ENCODE assay signal across 23 mouse cellular contexts in the genomic region with DNA sequence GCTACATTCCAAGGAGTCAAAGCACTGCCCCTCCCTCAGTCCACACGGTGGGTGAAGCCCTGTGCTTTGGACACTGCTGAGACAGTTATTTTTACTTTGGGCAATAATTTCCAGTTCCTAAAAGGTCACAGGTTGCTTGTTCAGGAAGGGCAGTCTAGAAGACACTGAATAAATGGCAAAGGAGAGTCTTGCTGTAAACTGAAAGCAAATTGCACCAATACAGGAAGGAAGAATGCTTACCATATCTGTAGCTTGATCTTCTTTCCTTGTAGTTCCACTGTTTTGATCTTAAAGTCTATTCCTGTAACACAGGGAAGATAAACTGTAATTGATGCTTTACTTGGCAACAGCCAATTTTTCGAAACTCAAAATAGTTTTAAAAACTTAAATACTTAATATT. TPM values are rescaled to one million over a fixed set of nuclear protein-coding genes. Genes with fewer than 3 reads are reported as not detected.
DNase-seq lines count a peak whose midpoint lies in the region; ATAC-seq and TF ChIP-seq lines count a peak whose summit lies in the region.
"Had no signal": no experiment of that assay in that cellular context is flagged by ENCODE, and none has a peak within 500 bp of the region (broad histone marks: within the 10 kb centered on the region; RNA-seq: fewer than 3 reads in every experiment).

No protein-coding gene starts in this region.

- no peaks in the 10 kb centered on the region for H3K36me3 ChIP-seq in kidney, adult 2 months (ENCODE audit: control insufficient read depth, insufficient read depth, low read length)

- TF ChIP-seq CTCF in kidney, adult 2 months (conservative IDR thresholded peaks at IDR 0.05; ENCODE audit: insufficient read depth, insufficient read length, low read depth, low read length), result no peak
- no peak for TF ChIP-seq CTCF in bone marrow macrophage, adult 2 months (IDR thresholded peaks at IDR 0.05; ENCODE audit: low read depth, low read length)

- TF ChIP-seq POLR2A in kidney, adult 2 months (IDR thresholded peaks at IDR 0.05; ENCODE audit: low read depth, low read length), result no peak
- TF ChIP-seq POLR2A in bone marrow macrophage, adult 2 months (IDR thresholded peaks at IDR 0.05; ENCODE audit: borderline replicate concordance, low read depth, low read length), result no peak

- ATAC-seq in megakaryocyte, adult 5-6 weeks (ENCODE audit: poor library complexity, severe bottlenecking), result peak; percentile 76
- ATAC-seq: forebrain, embryonic 15.5 days had no signal

- peaks cover 3% of the 10 kb centered on the region; the same call in 1 of the 2 replicates for H3K4me1 ChIP-seq in kidney, adult 2 months (ENCODE audit: control insufficient read depth, insufficient read depth, low read length)
- H3K4me1 ChIP-seq in bone marrow macrophage, adult 2 months (ENCODE audit: control insufficient read depth, insufficient read depth, low read length), result peaks cover 8% of the 10 kb centered on the region
- H3K4me1 ChIP-seq: embryonic facial prominence, embryonic 10.5 days; forebrain, embryonic 15.5 days; hindbrain, embryonic 13.5 days; limb, embryonic 13.5 days; neural tube, embryonic 13.5 days; stomach, embryonic 15.5 days had no signal

- whole genome bisulfite sequencing in kidney, adult 2 months, result 34% methylated on average over 2 of the region's 2 CpGs

- no peak overlapping the region for H3K27ac ChIP-seq in kidney, adult 2 months (ENCODE audit: insufficient read depth, low read depth, low read length)
- peak overlapping the region; percentile 47; the same call in 1 of the 2 replicates for H3K27ac ChIP-seq in bone marrow macrophage, adult 2 months (ENCODE audit: insufficient read depth, low read depth, low read length)
- H3K27ac ChIP-seq: embryonic facial prominence, embryonic 10.5 days; forebrain, embryonic 15.5 days; hindbrain, embryonic 13.5 days; limb, embryonic 13.5 days; liver, embryonic 13.5 days; neural tube, embryonic 13.5 days; stomach, embryonic 15.5 days had no signal

- DNase-seq in kidney, adult 2 months, result peak; percentile 15
- no peak for DNase-seq in kidney, adult 11 months
- no peak for DNase-seq in kidney, postnatal 4 days
- DNase-seq in ovary, postnatal 10 days (ENCODE audit: low spot score), result no peak
- no peak for DNase-seq in ovary, postnatal 14 days (ENCODE audit: low spot score)
- DNase-seq: adrenal gland, postnatal 36 days; cerebellum, adult 11 months; cerebellum, adult 9-11 months; gastrocnemius, postnatal 14 days; kidney, adult 9 months; liver, embryonic 13.5 days; lung, embryonic 14.5 days; lung, postnatal 4 days; thymus, adult 18-20 months; thymus, postnatal 36 days had no signal

- no peak overlapping the region for H3K4me3 ChIP-seq in kidney, adult 2 months (ENCODE audit: insufficient read depth, low read depth, low read length)
- H3K4me3 ChIP-seq in bone marrow macrophage, adult 2 months (ENCODE audit: insufficient read depth, low read length), result no peak overlapping the region; the same call in 1 of the 2 replicates
- H3K4me3 ChIP-seq: embryonic facial prominence, embryonic 10.5 days; forebrain, embryonic 15.5 days; hindbrain, embryonic 13.5 days; limb, embryonic 13.5 days; liver, embryonic 13.5 days; neural tube, embryonic 13.5 days; stomach, embryonic 15.5 days had no signal

- no peaks in the 10 kb centered on the region for H3K27me3 ChIP-seq in kidney, adult 2 months (replicated peaks; ENCODE audit: control insufficient read depth, insufficient read depth, low read length)
- H3K27me3 ChIP-seq: forebrain, embryonic 15.5 days; hindbrain, embryonic 13.5 days; limb, embryonic 13.5 days; liver, embryonic 13.5 days; neural tube, embryonic 13.5 days; stomach, embryonic 15.5 days had no signal

RNA-seq across cellular contexts. Expression of a gene that starts 45.3 kb away (rescaled TPM):
- polyA plus RNA-seq in kidney, adult 2 months (2012; rRNA removed), result 30.5 and 34.5 TPM in 2 replicates
- polyA plus RNA-seq in bone marrow macrophage, adult 2 months (2012; ENCODE audit: insufficient read depth, insufficient read length, missing spikeins), result 143 and 145 TPM in 2 replicates
- total RNA-seq in megakaryocyte, adult 5-6 weeks (2015), result 68.7 and 74.6 TPM in 2 replicates
- total RNA-seq in megakaryocyte, adult 5-6 weeks (2017), result 94.9 and 96.9 TPM in 2 replicates
